Mouse (Mus musculus) adrenal gland, postnatal 10 days (tissue): ENCODE data around the gene Kif28. TPM values are rescaled to one million over a fixed set of nuclear protein-coding genes. Genes with fewer than 3 reads are reported as not detected.
A peak's percentile ranks its signal among the peaks of the same experiment; 100 is the strongest.
"Not testable (repeated sequence)": the region's sequence is repeated elsewhere in the genome, so short reads cannot be mapped to it uniquely, and the experiment has no call there.

ENCODE experiments used
- DNase-seq: peaks from one replicate; pipeline ENCODE4 v3.0.0; 2021; ENCODE audit warnings: mixed read lengths
- long read RNA-seq, 2 experiments: library from polyadenylated mRNA; stranded (forward); transcript quantifications; one replicate each; pipeline ENCODE4 v2.0.0; 2021
- total RNA-seq, 2 experiments: library from RNA; stranded (reverse); gene quantifications; 2 replicates each; pipeline ENCODE4 v1.2.3; 2021

The Kif28 gene
- not detected for total RNA-seq
- long read RNA-seq, experiment 1, result 0 reads
- long read RNA-seq, experiment 2, result 0 reads

DNA sequence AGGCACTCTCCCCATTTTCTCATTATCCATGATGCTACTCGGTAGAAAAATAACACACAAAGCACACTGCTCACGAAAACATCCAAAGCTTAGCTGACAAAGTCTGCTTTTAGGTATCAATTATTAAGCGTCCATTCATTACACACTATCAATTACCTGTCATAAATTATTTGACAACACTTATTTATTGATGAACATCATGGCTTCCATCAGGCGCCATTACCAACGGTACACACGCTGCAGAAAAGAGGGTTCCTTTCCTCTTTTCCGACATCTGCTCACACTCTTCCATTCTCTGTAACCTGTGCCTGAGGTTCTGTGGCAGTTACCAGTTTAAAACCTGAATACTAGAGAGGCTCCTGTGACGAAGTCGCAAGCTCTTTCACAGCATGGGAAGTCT lies at the start of gene Kif28:
Gene Kif28 (minus strand): TSS at position 101 of the 400 bp plus-strand sequence.
- no peak for DNase-seq

DNA sequence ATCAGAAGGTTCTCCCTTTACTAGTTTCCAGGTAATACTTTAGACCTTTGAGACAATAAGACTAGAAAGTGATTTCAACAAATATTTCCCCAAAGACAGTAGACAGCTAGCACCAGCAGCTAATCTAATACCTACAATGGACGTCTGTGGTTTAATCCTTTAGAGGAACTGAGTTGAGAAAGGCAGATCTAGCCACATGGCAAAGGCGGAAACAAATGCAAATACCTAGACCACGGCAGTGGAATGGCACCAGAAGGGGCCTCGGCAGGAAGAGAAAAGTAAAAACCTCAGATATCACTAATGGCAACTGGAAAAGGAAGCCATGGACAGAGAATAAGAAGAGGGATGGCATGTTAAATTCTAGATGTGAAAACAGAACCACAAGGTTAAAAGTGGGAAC lies 42.2 kb upstream of the Kif28 start:
- no peak for DNase-seq

DNA sequence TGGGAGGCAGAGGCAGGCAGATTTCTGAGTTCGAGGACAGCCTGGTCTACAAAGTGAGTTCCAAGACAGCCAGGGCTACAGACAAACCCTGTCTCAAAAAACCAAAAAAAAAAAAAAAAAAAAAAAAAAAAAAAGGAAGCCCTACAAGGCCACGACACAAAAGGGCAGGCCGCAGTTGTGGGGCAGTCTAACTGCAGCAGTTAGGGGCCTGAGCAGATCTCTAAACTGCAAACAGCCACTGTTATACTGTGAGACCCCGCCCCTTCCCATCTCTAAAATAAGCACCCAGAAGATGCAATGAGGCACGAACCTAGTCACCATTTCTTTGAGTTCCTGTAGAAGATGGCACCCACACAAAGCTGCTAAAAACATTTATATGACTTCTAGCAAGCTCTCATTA lies 40.4 kb upstream of the Kif28 start:
- no peak for DNase-seq

DNA sequence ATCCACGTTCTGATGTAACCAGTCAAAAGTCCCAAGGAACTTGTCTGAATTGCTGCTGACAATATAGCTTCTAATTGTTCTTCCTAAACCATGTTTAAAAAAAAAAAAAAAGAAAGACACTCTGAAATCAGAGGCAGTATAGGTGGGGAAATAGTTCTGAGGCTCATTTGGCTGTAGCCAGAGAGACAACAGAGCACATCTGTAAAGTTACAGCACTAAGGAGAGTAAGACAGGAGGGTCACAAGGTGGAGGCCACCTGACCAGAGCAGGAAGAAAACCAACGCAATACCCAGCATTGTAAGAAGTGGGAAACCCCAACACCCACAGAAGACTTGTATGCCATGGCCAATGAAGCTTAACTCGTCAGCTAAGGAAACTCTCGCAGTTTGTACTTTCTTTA lies 39.0 kb upstream of the Kif28 start:
- no peak for DNase-seq

DNA sequence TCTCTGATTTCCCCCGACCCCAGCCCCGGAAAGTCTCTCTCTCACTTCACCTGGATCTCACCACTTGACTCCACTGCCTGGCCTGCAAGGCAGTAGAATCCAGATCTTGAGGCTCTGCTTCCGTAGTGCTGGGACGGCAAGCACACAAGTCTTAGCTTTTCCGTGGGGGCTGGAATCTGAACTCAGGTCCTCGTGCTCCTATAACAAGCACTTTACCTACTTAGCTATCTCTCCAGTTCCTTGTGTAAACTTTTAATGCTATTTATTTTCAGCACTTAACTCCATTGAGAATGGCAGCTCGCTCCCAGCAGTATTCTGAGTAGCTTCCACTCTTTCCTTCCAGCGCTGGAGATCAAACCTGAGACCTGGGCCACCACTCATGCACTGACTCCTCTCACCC lies 31.8 kb upstream of the Kif28 start:
- DNase-seq, result no peak

DNA sequence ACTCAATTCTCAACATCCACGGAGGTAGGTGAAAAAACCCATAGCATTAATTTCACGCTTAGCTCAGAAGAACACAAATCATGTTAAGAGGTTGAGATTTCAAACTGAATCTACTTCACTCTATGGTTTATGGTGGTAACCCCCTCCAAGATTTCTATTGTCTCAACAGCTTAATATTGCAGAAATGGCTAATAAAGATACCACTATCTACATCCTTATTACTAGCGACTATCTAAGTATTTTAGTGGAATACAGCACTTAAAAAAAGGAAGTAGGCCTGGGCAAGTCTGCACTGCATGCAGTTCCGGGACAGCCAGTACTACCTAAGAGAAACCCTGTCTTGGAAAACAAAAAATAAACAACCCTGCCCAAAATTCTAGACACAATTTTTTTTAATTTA lies 15.5 kb upstream of the Kif28 start:
- DNase-seq, result no peak

DNA sequence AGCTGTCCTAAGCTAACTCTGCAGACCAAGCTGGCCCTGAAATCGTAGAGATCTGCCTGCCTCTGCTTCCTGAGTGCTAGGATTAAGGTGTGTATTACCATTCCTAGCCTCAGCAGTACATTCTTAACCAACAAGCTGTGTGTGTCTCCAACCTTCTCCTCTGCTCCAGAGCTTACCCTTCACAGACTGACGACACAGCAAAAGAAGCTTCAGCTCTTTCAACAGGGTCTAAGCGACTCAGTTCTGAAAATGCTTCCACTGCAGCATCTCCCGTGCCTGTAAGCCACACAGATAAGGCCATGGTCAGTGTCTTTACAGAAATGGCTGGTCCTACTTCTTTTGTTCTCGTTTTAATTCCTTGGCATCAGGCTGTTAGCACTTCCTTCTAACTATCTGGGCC lies 15.0 kb upstream of the Kif28 start:
- DNase-seq, result no peak

DNA sequence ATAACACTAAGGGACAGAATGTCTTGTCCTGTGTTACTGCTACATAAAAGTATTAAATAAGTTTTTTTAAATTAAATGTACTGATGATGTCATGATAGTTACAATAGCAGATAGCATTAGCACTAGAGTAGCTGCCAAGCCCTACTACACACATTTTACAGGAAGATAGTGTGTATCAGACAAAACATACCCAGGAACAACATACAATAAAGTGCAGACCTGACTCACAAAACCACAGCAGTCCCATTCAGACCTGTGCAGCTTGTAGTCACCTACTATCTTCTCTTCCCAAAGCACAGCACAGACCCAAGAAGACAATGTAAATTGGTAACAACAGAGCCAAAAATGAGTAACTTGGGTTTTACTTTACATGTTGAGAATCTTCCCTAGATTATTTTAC lies 11.4 kb upstream of the Kif28 start:
- DNase-seq, result no peak

DNA sequence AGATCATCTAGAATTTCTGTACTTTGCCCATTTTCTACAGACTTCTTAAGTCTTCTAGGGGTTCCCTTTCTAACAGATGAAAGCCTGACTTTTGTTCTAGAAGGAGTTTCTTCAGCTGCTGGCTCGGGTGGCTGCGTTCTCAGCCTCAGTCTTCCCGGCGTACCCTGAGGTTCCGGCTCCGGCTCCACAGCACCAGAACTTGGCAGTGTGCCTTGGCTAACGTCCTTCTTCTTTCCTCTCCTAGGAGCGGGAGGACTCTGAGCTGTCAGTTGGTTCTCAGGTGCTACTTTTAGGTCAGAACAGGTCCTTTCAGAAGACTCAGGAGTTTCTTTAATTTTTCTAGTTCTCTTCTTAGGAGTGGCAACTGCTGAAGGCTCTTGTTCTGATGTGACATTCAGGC lies 7.9 kb upstream of the Kif28 start:
- DNase-seq, result peak; percentile 7

DNA sequence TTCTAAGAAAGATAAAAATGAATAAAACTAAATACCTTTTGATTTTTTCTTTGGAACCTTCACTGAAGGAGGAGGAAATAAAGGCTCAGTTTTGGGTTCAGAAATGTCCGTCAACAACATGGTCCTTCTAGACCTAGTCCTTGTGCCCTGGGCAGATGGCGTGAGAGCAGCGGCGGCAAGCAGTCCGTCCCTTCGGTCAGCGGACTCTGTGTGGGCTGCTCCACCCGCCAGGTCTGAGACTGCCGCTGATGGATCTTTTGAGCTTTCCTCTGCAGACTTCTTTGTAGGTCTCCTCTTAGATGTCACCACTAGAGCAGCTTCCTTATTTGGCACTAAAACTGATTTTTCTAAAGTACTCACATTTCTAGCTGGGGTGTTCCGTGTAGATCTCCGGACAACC lies 7.2 kb upstream of the Kif28 start:
- no peak for DNase-seq

DNA sequence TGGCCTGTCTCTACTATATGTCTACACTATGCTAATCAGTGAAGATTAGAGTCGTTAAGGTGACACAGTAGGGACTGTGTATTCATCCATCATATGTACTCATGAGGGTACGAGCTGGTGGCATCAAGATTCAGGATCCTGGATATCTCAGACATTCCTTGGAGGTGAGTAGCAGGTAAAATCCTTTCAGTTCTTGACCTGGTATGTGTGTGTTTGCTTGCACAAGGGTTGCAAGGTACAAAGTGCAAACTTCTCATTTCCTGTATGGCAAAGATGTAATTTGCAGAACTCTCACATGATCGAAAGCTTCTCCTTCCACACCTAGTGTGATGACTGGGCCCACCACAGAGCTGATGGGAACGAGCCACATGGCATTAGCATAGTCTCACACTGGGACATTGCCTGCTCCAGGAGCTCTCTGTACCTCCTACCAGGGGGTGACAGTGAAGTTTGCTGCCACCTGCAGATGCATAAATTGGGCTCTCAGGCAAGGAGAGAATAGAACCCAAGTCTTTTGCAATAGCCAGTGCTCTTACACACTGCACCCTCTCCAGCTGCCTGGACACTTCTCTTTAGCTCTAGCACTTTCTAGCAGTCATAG lies 1.4 kb downstream of the Kif28 start:
- DNase-seq, result no peak

DNA sequence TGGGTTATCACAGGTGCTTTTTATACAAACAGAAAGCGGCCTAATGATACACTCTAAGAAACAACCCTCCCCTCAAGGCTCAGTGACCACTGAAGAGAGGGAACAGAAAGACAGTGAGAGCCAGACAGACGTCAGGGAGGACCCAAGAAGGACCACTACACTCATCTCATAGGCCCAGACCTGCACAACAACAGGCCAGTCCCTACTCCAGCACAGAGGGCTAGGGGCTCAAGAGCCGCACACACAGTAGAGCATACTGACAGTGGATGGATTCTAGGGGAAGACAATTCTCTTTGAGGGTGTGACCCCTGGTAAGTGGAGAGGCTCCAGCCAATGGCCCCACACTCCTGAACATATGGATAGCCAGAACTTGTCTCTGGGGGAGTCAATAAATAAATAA lies 8.6 kb downstream of the Kif28 start:
- no peak for DNase-seq

DNA sequence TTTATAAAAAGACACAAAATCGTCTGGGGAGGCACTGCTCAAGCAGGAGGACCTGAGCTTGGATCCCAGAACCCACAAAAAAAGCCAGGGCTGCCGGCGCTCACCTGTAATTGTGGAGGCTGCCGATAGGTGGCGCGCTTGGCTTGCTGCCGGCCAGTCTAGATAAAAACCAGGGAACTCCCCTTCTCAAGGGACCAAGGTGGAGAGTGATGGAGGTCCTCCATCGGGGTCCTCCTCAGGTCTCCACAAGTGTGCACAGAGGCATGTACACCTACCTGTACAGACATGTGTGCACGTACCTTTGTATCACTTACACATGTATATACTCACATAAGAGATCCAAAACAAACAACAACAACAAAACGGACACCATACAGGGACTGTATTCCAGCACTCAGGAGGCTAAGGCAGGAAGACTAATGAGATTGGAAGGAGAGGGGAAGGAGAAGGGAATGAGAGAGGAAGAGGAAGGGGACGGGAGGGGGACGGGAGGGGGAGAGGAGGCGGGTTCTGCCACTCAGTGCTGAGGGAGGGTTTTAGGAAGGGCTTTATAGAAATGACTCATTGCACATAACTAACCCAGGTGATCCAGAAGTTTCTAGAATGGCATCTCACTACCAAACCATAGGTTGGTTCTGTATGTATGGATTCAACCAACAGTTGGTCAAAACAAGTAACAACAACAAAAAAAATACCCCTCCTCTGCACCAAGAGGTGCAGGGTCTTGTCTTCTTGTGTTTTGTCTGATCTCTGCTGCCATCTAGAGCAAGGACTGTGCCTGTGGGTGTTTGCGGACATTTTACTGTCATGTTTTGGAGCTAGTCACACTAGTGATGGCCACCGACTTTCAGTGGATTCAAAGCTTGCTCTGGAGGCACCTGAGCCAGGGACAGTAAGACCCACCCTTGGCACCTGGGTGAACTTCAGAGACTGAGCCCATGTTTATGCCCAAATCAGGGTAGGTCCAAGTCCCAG lies 10.3 kb downstream of the Kif28 start:
- DNase-seq, result peak; percentile 81

DNA sequence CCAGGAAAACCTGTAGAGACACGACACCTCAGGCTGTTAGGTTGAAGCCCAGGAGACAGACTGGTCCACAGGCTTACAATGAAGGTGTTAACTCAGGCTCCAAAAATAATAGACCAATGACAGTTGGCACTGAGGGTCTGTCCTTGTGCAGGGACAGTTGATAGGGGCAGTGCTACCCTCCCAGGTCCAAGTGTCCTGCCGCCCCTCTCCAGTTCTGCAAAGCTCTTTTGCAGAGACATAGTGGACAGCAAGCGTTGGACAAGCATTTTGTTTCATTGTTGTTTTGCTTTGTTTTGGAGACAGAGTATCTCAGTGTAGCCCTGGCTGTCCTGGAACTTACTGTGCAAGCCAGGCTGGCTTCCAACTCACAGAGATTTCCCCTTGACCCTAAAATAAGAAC lies 13.7 kb downstream of the Kif28 start:
- no peak for DNase-seq

DNA sequence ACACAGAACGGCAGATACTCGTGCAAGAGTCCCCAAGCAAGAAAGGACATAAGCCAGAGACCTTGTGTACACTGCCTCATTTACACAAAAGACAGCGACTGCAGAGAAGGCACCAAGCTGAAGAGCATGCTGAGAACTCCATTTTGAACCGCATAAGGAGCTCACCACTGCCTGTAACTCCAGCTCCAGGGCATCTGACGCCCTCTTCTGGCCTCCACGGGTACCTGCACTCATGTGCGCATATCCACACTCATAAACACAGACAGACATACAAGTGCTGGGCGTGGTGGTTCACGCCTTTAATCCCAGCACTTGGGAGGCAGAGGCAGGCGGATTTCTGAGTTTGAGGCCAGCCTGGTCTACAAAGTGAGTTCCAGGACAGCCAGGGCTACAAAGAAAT lies 16.4 kb downstream of the Kif28 start:
- no peak for DNase-seq

DNA sequence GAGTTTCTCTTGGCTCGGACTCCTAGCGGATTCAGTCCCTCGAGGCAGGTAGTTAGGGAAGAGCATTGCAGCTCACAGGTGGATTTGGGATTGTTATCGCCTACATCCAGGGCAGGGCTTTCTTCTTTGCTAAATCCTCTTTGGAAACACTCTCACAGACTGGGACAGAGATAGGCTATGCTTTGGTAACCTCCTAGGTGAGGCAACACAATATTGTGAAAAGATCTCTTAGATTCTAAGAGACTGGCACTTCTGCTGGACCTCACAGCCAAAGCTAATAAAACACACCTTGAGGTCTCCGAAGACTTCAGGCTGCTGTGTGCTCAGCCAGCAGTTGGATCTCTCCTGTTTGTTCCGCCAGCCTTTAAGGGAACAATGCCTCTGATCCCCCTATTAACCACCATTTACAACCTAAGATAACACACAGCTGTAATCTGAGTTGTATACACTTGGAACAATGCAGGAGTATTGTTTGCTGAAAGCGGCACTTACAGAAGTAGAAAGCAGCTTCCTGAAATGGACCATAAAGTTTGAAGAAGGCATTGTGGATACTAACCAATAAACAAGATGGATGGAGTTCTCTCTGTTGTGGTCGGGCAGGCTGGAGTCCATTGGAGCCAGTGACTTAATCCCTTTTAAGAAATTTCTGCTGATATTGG lies 22.1 kb downstream of the Kif28 start:
- DNase-seq, result no peak

DNA sequence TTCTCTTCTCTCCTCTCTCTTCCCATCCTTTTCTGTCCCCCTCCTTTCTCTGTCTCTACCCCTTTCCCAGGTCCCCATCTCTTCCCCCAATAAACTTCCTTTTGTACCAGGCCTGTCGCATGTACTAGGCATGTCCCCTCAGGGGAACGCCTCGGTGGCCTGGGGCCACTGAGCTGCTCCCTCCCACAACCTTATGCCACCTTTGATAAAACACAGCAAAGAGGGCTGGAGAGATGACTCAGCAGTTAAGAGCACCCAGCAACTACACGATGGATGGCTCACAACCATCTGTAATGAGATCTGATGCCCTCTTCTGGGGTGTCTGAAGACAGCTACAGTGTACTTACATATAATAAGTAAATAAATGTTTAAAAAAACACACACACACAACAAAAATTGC lies 29.3 kb downstream of the Kif28 start:
- no peak for DNase-seq

DNA sequence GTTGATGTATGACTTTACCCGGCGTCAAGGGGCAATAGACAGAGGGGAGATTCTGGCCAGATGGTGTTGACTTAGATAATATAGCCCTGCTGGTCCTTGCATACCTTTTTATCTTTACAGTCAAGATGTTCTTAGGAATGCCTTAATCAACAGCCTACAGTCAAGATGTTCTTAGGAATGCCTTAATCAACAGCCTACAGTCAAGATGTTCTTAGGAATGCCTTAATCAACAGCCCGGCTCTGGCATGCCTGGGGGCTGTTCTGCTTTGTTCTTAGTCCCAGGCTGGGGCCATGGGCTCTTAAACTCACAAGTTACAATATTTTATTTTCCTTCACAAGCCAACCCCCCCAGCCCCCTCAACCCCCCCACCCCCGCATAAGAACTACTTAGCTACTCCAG lies 29.8 kb downstream of the Kif28 start:
- not testable (repeated sequence) for DNase-seq

DNA sequence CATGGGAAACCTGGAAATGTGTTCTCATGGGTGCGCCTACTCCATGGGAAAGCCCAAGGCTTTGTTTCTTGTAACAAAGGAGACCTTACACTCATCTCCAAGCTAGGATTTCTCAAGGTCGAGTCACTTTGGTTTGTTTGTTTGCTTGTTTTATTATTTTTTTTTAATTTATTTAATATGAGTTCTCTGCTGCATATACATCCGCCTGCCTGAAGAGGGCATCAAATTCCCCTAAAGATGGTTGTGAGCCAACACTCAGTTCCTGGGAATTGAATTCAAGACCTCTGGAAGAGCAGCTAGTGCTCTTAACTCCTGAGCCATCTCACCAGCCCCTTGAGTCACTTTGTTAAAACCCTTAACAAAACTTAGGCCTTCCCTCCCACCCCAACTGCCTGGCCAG lies 31.7 kb downstream of the Kif28 start:
- no peak for DNase-seq

DNA sequence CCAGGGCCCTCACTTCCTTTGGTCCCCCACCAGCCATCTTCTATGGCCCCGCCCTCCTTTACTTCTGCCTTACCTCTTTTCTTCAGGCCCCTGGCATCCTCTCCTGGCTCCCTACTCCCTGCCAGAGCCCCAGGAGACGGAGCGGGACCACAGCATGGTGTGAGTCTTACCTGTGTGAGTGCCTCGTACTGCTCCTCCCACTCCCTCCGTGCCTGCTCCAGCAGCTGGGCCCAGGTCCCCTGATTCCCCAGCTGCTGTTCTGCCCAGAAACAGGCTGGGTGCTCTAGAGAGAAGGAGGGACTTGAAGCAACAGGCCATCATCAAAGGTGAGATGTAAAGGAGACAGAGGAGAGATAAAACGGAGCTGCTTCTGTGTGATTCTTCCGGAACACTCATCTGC lies 32.4 kb downstream of the Kif28 start:
- DNase-seq, result no peak

DNA sequence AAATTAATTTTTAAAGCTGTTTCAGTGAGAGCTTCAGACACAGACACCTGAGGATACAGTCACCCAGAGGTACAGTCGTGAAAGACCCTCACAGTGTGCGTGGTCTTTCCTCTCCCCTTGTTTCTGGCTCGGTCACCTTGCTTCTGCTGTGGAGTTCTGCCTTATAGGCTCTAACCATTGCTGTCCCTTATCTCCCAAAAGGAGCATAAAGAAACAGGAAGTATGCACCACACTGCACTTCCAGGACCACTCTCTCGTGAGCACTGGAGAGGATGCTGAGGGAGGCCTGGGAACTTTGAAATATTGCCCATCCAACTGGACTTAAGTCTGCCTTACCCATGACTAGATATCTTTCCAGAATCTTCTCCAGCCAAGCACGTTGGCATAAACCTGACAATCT lies 34.3 kb downstream of the Kif28 start:
- DNase-seq, result no peak

DNA sequence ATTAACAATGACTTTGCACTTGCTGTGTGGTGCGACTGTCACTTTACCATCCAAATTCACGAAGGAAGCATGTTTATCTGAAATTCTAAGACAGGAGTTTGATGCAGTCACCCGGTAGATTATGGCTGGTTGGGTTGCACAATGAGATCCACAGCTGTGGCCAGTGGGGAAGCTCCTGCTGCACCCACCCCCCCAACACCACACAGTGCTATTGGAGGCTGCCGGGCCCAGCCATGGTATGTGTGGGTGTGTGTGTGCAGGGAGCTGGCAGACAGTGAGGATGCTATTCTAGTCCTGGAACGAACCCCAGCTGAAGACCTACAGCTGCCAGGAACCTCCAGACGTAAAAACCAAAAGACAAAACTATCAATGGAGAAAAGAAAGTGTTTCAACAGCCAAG lies 35.7 kb downstream of the Kif28 start:
- DNase-seq, result no peak

DNA sequence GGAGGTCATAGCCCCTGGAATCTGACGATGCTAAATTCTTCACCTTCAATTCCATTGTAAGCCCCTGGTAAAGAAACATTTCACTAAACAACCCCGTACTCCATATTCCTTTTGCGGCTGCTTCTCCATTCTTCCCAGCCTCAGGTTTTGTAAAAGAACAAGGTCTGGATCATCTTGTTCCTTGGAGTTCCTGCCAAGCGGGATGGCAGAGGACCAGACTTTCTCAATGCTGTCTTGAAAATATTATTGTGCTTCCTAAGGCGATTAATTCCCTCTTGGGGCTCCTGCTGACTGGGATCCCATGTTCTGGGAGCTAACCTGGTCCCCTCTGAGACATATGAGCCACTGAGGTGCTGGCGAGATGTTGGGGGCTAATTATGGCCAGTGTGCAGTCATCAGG lies 39.9 kb downstream of the Kif28 start:
- DNase-seq, result peak; percentile 49
